Mouse (Mus musculus) myocyte (in vitro differentiated cells): ENCODE measurements around the gene Pphln1.

ENCODE experiments used
- CEBPB ChIP-seq: IDR thresholded peaks from 2 replicates; pipeline ENCODE4 v1.6.1; 2011; ENCODE audit warnings: mild to moderate bottlenecking, moderate library complexity; ENCODE audit not compliant: poor library complexity, insufficient read depth, severe bottlenecking
- E2F4 ChIP-seq: IDR thresholded peaks from one replicate; pipeline ENCODE4 v1.6.1; 2011; ENCODE audit warnings: mild to moderate bottlenecking, control low read depth, moderate library complexity; ENCODE audit not compliant: insufficient read depth
- MAX ChIP-seq: IDR thresholded peaks from one replicate; pipeline ENCODE4 v1.6.1; 2011; ENCODE audit warnings: low read depth, mild to moderate bottlenecking, control low read depth
- MYOD1 ChIP-seq, 3 experiments: IDR thresholded peaks; one replicate each; pipeline ENCODE4 v1.6.1; 2011; ENCODE audit warnings: control low read depth in 2 of 3, low read depth in 2 of 3, mild to moderate bottlenecking in 2 of 3, moderate library complexity in 1 of 3; ENCODE audit not compliant: insufficient read length in 2 of 3, control insufficient read depth in 1 of 3
- MYOG ChIP-seq, 3 experiments: IDR thresholded peaks; one replicate each; pipeline ENCODE4 v1.6.1; 2011; ENCODE audit warnings: control low read depth in 2 of 3, low read depth in 2 of 3, mild to moderate bottlenecking in 2 of 3; ENCODE audit not compliant: insufficient read length in 2 of 3, control insufficient read depth in 1 of 3, insufficient read depth in 1 of 3
- POLR2A ChIP-seq: IDR thresholded peaks from one replicate; pipeline ENCODE4 v1.6.1; 2011; ENCODE audit warnings: low read depth, mild to moderate bottlenecking, control low read depth, moderate library complexity; ENCODE audit not compliant: insufficient read length
- POLR2AphosphoS2 ChIP-seq: IDR thresholded peaks from one replicate; pipeline ENCODE4 v1.6.1; 2011; ENCODE audit warnings: low read depth, control low read depth; ENCODE audit not compliant: insufficient read length
- REST ChIP-seq: IDR thresholded peaks from one replicate; pipeline ENCODE4 v1.6.1; 2011; ENCODE audit warnings: mild to moderate bottlenecking, control low read depth, moderate library complexity; ENCODE audit not compliant: insufficient read depth, insufficient read length
- TCF12 ChIP-seq: IDR thresholded peaks from one replicate; pipeline ENCODE4 v1.6.1; 2011; ENCODE audit warnings: mild to moderate bottlenecking, control low read depth; ENCODE audit not compliant: poor library complexity, insufficient read depth, severe bottlenecking
- USF1 ChIP-seq: IDR thresholded peaks from one replicate; pipeline ENCODE4 v1.6.1; 2011; ENCODE audit warnings: low read depth, mild to moderate bottlenecking, control low read depth, moderate library complexity

GRCm38 (mm10) chr15:93371838-93372237 lies 26.3 kb upstream of the Pphln1 start:
- TF ChIP-seq POLR2A (no peak), MAX (no peak), USF1 (no peak), TCF12 (no peak), POLR2AphosphoS2 (no peak), CEBPB (no peak), E2F4 (no peak), REST (no peak), MYOG (IDR thresholded peaks at IDR 0.05; ENCODE audit: control insufficient read depth in 1 of 3, insufficient read depth in 1 of 3, insufficient read length in 2 of 3, low read depth in 2 of 3) (no peak), MYOD1 (IDR thresholded peaks at IDR 0.05; ENCODE audit: control insufficient read depth in 1 of 3, insufficient read length in 2 of 3, low read depth in 2 of 3) (no peak)
